Mouse (Mus musculus) thymus, adult 18-20 months (tissue): ENCODE measurements at regions not wholly inside any gene's neighbourhood (a gene's known extent, or its start where the extent isn't known, plus 50 kb on each side); places are given as distances from the start of the nearest gene placed in this dataset.

ENCODE experiments used
- DNase-seq, 2 experiments: peaks; one replicate each; pipeline ENCODE4 v3.0.0; 2022; ENCODE audit warnings: mixed read lengths in 2 of 2

DNA sequence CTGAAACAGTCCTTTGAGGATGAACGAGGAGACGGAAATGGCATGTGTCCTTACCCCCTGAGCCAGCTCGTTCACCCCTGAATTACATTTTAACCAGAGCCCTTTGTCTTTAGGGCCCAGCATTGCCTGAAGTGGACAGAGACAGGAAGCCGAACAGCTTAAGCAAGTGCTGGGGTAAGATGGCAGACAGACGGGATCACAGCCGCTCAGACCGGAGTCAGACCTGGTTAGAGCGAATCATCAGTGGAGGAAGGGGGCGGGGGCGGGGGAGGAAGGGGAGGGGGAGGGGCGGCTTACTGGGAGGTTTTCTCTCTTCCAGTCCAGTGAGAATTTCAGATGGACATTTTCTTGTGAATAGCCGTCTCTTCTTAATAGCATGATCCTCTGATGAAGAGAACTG, 103.1 kb upstream of the Ankrd55 start:
- DNase-seq, result no peak

DNA sequence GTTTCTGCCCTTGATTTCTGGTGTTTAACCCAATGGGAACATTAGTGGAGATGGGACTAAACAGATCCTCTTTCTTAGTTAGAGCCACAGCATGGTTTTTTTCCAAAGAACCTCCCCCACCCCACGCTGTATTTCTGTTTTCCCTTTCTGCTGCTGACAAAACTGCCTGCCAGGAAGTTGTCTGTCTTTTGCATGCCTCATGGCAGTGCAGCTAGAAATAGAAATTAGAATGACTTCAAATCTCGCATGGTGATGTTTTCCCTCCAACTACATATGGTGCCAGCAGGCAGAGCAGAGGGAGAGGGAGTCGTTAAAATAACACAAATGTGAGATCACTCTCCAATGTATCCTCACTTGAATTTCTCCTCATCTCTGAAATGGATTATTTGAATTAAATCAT, 101.0 kb upstream of the Ankrd55 start:
- DNase-seq, result no peak

DNA sequence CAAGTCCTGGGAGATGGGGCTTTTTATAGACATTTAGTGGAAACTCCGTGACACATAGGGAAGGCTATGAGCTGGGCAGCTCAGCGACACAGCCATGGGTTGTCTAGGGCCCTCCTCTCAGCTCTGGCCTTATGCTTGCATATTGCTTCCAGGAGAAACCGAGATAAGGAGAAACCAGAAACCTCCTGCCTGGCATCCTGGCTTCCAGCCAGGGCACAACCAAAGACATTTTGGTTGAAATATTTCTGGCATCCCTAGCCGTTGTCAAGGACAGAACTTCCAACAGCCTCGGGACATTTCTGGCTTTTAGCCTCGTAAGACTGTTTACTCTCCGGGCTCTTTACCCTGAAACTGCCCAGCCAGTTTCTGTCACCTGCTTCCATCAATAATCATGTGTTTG, 99.9 kb upstream of the Ankrd55 start:
- DNase-seq, result no peak

DNA sequence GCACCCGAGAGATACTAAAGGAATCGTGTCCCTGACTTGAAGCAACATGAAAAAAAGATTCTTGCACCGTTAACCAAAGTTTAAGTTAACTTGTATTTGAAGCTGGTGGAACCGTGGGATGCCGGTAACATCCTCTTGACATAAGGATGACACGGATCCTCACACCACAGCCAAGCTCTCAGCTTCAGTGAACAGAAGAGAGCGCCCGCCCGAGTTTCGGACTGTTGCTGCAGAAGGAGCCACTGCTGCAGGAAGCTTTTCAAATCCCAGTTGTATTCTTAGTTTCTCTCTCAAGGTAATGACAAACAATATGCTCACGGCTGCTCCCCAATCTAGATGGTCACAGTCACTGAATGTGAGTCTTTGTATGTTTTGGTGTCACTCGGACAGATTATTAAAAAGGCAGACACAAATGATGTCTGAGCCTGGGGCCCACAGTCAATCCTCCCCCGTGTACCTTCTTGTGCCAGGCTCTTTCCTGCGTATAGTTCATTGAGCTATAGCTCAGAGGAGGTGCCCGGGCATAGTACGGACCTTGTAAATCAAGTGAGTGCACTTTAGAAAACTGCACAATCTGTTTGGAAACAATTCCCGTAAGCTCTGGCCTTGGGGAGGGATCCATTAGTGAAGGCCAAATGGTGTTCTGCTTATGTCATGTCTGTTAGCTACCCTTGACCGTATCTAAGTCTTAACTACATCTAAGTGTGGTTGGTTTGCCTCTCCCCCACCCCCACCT, 99.3 kb upstream of the Ankrd55 start:
- no peak for DNase-seq

DNA sequence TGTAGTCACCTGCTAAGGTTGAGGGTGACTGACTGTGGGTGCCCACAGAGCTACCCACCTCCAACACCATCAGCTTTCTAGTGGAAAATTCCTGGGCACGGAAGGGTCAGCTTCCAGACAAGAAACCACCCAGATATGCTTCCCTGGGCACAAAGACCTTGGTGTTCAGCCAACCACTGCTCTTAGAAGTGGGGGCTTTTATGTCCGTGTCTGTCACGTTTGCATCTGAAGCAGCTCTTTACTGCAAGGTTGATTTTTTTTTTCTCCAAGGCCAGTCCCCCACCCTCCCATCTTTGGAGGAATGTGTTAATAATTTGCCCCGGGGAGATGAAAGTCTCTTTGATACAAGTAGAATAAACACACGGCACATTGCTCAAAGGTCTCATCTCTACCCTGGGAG, 98.6 kb upstream of the Ankrd55 start:
- DNase-seq, result no peak

DNA sequence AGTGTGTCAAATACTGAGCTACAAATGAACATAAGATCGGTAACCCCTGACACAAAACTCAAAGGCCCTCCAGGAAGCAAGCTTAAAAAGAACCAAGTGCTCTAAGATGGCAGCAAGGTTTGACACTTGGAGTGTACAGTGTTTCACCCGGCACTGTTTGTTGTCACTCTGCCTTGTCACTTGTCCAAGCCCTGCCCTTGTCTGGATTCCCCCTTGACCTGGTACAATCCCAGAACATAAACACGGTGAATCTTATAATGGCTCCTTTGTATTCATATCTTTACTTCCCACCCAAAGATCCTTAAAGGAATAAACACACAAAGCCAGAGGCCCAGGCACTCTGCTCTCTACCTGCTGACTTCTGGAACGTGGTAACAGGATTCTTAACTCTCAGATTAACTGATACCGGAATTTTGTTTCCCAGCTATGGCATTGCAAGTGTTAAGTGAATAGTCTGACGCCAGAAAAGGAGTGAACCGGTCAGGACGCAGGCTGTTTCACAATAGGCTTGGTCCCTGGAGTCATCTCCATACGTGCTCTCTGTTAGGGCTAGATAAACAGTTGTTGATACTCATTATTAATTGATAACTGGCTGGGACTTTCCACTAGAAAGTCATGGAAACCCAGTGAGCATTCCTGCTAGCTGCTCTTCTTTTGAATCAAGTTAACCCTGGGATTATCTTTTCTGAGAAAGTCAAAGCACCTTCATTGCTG, 95.9 kb upstream of the Ankrd55 start:
- DNase-seq, result no peak

DNA sequence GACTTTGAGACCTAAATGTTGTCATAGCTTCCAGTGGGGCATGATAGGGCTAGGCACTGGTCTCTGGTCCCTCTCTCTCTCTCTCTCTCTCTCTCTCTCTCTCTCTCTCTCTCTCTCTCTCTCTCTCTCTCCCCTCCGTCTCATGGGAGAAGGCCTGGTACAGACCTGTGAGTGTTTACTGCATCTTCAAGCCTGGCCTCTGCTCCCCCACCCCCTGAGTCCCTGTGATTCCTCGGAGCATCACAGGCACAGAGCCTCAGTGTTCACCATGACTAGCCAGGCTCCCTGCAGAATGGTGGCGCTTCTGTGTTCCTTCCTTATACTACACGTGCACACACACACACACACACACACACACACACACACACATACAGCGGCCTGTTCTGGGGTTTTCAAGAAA, 94.6 kb upstream of the Ankrd55 start:
- DNase-seq, result no peak

DNA sequence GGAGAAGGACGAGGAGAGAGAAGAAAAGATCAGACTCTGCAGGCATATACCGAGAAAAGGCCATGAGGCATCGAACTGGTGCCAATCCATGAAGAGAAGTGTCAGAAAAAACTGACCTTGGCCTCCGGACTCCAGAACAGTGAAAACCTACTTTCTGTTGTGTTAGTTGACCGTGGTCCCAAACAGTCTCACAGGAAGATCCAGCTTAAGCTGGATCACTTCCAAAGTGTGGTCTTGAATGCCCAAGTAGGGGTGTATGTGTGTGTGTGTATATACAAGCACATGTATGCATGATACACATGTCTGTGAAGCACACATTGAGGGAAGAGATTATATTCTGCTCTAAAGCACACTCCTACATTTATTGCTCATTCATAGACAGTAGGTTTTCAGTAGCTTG, 93.3 kb upstream of the Ankrd55 start:
- no peak for DNase-seq

DNA sequence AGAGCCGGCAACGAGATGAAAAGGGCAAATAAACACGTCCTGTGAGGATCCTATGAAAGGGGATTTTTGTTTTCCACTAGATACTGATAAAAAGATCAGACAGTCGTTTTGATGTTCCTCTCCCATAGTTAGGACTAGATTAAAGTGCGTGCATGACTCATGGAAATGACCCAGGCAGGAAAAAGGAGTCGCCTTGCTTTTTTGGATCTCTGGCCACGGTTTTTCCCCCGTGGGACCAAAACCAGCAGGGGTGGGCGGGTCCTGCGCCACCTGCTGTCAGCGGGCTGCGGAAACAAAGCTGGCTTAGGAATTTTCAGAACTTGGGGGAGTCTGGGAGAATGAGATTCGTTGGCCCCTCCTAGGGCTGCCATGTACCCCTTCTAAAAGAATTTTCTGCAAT, 91.5 kb upstream of the Ankrd55 start:
- peak in 1 of 2 experiments; percentile 9 for DNase-seq

DNA sequence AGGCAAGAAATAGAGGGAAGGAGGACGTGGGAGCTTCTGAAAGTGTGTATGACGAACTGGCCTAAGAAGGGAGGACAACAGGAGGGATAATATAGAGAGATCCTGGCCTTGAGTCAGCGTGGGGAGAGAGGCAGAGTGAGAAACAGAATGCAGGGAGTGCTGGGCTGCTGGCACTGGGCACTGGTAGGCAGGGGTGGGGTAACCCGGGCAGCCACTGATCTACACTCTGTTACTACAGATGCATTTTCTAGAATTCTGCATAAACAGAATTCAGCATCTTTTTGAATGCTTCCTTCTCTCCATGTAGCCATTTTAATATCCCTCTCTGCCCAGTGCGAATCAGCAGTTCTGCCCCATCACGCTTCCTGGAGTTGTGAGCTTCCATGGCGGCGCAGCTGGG, 84.5 kb upstream of the Ankrd55 start:
- DNase-seq, result no peak

DNA sequence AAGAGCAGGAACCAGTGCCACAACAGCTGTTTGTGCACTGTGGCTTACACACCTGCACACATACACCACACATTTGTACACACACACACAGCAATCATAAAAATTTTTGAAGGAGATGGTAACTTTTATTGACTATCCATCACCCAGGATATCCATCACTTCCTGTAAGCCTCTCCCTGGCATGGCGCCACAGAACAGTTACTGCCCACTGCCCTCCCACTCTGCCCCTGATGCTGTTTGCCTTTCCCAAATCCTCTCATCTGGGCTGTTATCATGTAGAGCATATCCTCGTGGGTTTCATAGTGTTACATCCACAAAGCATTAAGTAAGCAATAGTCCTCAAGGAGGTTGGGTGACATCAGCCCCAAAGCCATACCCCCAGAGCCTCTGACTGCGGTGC, 84.0 kb upstream of the Ankrd55 start:
- no peak for DNase-seq

DNA sequence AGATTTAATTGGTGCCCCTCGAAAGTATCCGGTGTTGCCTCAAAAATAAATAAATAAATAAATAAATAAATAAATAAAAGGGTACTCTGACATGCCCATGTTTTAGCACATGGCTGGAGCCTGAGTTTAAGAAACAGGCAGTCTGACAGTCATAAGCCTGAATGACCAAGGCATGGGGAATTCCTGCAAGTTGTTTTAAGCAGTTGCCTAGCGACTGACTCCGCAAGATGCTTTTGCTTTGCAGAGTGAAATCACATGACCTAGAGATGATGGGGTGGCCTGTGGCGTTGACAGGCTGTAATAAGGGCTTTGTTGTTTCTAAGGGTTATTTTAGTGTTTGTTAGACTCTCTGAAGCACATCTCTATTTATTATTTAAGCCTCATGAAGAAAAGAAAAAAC, 83.4 kb upstream of the Ankrd55 start:
- no peak for DNase-seq

DNA sequence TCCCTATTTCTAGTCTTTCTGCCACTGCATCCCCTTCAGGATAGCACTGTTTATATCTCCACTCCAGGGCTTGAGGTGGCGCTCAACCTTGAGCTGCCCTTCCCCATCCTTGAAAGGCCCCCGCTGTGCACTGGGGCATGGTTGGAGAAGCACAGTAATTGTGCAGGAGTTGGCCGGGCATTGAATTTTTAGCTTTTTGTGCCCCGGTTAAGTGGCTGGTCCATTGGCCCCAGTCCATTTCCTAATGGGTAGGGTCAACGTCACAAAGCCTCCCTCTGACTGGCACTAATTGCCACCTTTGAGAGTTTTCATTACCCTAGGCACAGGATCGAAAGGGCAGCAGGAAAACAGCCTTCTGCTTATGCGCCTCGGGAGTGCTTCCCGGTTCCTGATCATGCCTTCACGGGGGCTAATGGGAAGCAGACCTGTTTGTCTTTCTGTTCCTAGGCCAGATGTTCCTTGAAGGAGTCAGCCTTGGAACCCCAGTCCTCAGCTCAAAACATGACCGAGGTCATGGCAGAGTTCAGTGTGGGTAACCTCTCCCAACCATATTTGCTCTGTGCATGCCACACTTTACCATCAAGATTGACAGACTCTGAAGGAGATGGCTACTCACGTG, 80.5 kb upstream of the Ankrd55 start:
- no peak for DNase-seq

DNA sequence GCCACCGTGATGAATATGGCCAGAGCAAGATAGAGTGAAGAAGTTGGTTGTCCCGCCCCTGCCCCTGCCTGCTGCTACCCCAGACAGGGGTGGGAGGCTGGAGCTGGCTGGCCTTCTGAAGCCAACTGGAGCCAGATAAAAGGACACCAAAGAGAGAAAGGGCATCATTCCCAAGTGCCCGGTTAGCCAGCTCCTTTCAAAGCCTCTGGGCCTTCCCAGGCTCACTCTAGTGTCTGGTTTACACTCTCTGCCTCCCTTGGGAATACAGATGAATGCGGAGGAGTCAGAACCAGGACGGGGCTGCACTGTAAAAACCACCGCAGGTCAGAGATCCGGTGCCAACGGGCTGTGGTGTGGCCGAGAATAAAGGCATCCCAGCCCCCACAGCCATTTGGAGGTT, 76.4 kb upstream of the Ankrd55 start:
- DNase-seq, result no peak

DNA sequence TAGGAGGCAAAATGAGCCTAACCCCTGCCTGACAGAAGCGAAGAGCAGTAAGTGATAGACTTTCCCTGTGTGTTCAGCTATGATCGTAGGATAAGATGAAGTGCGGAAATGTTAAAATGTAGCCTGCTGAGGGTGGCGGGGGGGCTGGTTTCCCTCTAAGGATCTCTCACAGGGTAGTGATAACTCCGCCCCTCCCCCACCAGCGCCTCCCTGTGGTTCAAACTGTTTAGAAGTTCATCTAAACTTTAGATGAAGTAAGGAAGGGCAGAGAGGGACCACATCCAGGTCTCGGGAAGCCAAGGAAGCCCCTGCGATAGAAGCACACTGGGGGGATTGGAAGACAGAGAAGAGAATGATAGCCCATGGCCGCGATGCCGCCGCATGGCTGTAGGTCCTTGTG, 75.9 kb upstream of the Ankrd55 start:
- DNase-seq, result no peak

DNA sequence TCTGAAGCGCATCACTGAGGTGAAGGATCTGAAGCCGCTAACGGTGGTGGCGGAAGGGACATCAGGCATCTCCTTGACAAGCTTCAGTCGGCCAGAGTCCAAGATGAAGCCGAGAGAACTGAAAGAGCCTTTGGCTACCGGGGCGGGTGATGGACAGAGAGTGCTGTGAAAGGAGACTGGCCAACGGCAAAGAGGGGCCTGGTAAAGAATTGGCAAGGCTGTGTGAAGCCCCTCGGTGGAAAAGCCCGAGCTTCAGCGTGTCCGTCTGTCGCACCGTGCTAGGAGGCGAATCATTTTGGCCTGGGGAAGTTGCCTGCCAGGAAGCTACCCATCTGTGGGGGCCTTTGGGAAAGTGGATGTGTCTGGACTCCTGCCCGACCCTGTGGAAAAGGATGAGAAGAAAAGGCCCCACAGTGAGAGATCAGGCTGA, 74.6 kb upstream of the Ankrd55 start:
- DNase-seq, result no peak

DNA sequence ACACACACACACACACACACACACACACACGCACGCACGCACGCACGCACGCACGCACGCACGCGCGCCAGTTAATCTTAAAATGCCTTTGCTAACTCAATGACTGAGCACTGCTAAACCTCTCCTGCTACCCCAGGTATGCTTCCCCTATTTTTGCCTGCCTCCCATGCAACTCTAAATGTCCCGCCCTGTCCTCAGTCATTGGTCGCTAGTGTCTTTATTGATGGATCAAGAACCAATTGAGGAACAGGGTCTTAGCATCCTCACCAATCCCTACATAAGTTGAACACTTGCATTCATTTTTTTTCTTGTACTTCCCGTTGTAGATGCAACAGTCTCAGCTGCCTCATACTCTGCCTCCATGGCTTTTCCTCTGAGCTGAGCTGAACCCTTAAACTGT, 72.2 kb upstream of the Ankrd55 start:
- DNase-seq, result no peak

DNA sequence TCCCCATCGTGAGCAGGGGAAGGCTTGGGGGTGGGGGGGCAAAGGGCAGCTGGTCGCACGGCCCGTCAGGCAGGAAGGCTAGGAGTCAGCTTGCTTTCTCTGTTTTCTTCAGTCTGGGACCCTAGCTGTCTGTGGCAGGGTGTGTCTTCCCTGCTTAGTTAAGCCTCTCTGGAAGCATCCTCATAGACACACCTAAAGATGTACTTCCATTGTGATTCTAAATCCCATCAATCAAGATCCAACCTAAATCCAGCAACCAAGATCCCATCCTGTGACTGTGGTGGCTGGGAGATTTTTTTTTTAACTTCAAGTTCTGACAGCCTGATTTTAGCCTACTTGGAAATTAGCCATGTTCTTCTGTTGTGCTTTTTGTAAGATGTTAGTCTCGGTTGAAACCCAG, 69.9 kb upstream of the Ankrd55 start:
- no peak for DNase-seq

DNA sequence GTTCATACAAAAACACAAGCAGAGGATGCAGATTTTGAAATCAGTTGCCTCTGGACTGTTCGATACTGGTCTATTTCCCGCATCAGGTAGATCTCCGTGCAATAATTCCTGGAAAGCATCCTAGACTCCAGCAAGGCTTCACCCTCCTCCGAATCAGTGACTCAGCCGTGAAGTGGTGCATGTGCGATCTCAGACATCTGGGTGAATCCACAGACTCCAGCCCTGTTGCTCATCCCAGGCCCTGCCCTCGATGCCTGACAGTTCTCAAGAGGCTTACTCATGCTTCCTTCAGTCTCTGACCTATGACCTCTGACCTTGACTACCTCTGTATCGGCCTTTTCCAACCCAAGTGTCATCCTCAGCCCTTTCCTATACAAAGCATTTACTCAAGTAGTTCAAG, 68.1 kb upstream of the Ankrd55 start:
- no peak for DNase-seq

DNA sequence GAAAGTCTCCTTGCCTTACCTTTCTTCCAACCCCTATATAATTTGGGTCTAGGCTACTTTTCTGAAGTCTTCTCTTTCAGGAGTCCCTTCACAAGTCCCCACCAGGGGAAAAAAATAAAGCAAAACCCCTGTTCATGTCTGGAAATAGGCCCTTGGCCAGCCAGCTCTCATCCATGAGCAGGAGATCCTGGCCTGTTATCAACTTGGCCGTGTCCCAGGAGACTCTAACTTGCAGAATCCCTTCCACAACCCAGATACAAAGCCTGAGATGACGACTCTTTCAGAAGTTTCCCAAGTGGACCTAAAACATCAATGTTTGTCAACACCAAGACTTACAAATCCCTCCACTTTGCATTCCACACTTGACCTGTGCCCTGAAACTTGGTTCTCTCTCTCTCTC, 64.6 kb upstream of the Ankrd55 start:
- no peak for DNase-seq

DNA sequence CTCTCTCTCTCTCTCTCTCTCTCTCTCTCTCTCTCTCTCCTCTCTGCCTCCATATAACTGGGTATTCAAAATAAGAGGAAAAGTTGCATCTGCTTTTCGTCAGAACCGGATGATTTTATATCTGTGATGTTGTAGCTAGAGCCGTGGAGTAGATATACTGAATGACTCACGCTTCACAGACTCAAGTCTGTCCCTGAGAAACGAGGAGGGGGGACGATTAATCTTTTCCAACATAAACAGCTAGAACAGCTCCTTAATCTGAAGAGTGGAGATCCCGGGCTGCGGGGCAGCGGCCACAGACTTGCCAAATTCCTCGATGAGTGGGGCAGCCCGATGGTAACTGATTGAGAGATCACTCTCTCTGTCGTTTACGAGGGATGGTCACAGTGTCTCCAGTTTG, 60.5 kb upstream of the Ankrd55 start:
- DNase-seq, result no peak

DNA sequence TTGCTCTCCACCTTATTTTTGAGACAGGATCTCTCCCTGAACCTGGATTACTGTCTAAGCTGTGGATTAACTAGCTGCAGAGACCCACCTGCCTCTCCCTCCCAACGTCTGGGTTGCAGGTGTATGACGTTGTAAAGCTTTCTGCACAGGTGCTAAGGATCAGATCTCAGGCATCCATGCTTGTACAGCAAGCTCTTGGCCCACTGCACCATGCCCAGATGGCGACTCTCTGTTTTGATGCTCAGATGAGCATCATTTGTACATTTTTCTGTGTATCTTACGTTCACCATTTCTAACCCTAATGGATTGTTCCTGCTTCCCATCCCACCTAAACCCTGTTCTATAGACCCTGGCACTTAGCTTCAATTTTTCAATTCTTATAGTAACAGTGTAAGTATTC, 59.4 kb upstream of the Ankrd55 start:
- DNase-seq, result no peak

DNA sequence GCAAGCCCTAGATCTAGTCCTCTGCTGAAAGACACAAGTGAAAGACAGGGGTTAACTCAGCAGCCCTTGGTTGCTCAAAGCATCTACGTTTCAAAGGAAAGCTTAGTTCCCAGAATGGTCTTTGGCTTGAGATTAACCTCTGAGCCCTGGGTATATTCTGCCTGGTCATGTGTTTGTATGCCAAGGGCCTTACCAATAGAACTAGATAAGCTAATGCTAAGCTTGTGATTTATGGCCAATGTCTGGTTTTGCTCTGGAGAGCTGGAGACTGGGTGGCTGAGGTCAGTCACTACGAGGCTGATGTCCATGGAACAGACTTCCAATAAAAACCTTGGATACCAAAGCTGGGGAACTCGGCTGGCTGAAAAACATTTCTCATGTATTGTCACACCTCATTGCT, 58.1 kb upstream of the Ankrd55 start:
- DNase-seq, result no peak

DNA sequence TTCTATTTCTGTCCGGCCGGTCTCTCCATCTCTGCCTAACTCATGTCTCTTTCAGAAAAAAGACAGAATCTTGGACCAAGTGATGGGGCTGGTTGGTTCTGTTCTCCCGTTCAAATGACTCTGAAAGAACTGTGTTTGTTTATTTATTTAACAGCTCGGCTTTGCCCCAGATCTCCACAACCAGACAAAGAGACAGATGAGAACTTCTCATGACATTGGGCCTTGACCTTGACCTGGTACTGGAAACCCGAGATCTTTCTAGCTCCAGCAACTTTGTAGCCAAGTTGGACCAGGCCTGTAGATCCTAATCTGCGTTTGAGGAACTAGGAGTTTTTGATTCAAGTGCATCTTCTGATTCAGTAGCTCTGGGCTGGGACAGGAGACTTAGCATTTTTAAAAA, 53.6 kb upstream of the Ankrd55 start:
- no peak for DNase-seq
